Mouse (Mus musculus): ENCODE measurements around the gene Kcnj12. TPM values are rescaled to one million over a fixed set of nuclear protein-coding genes. Genes with fewer than 3 reads are reported as not detected.

Gene Kcnj12
- total and polyA plus RNA-seq, 3 experiments = not detected

- in situ Hi-C loops (cut with MboI; ENCODE audit: low pct_ligation_motif_present, low pct_unique_long_range_greater_than_20kb, low sequenced_read_pairs) = no loop called here
Observed at GRCm38 (mm10) chr11:60990428-60990827, 31.9 kb upstream of the Kcnj12 start.

GRCm38 (mm10) chr11:61002736-61003135 lies 19.6 kb upstream of the Kcnj12 start:
- H3K4me1 ChIP-seq (ENCODE audit: control insufficient read depth in 1 of 2, insufficient read depth in 2 of 2) = peaks cover 0 to 5% of the 10 kb centered on the region in 2 experiments; a peak in 2 of 4 replicates
- no peak for TF ChIP-seq GABPA (IDR thresholded peaks at IDR 0.05; ENCODE audit: insufficient replicate concordance, low read depth, low read length)
- no peak for TF ChIP-seq CHD1 (IDR thresholded peaks at IDR 0.05; ENCODE audit: low read depth, low read length)
- no peak for TF ChIP-seq USF1 (IDR thresholded peaks at IDR 0.05; ENCODE audit: low read depth, low read length)
- TF ChIP-seq SMC3 (IDR thresholded peaks at IDR 0.05; ENCODE audit: low read depth, low read length) = no peak
- no peak for TF ChIP-seq RCOR1 (conservative IDR thresholded peaks at IDR 0.05; ENCODE audit: low read depth, low read length)
- TF ChIP-seq ETS1 (conservative IDR thresholded peaks at IDR 0.05; ENCODE audit: low read depth, low read length) = no peak
- TF ChIP-seq PAX5 (IDR thresholded peaks at IDR 0.05; ENCODE audit: low read length) = no peak
- no peak for TF ChIP-seq E2F4 (IDR thresholded peaks at IDR 0.05; ENCODE audit: insufficient replicate concordance, low read depth, low read length)
- no peak for TF ChIP-seq KAT2A (IDR thresholded peaks at IDR 0.05; ENCODE audit: insufficient replicate concordance, low read length)
- no peak for TF ChIP-seq BHLHE40 (IDR thresholded peaks at IDR 0.05; ENCODE audit: low read depth, low read length)
- TF ChIP-seq POLR2AphosphoS2 (IDR thresholded peaks at IDR 0.05; ENCODE audit: low read depth, low read length) = no peak
- no peak for TF ChIP-seq MXI1 (IDR thresholded peaks at IDR 0.05; ENCODE audit: low read depth, low read length)
- no peak for TF ChIP-seq JUN (IDR thresholded peaks at IDR 0.05; ENCODE audit: insufficient read depth, low read depth, low read length)
- no peak for TF ChIP-seq RAD21 (IDR thresholded peaks at IDR 0.05; ENCODE audit: low read depth, low read length)
- no peak for TF ChIP-seq USF2 (conservative IDR thresholded peaks at IDR 0.05; ENCODE audit: low read depth, low read length)
- no peak for TF ChIP-seq SIN3A (IDR thresholded peaks at IDR 0.05; ENCODE audit: low read length)
- TF ChIP-seq CHD2 (IDR thresholded peaks at IDR 0.05; ENCODE audit: low read length) = no peak
- TF ChIP-seq MYC (IDR thresholded peaks at IDR 0.05; ENCODE audit: low read depth, low read length) = no peak
- TF ChIP-seq UBTF (IDR thresholded peaks at IDR 0.05; ENCODE audit: low read depth, low read length) = no peak
- H3K4me2 ChIP-seq (ENCODE audit: insufficient read depth, low read depth, poor library complexity, severe bottlenecking) = no peak overlapping the region
- no peaks in the 10 kb centered on the region for H3K79me2 ChIP-seq (replicated peaks; ENCODE audit: control insufficient read depth, extremely low read depth, insufficient read depth, poor library complexity, severe bottlenecking)
- dilution Hi-C loops (cut with MboI; ENCODE audit: extremely low pct_ligation_motif_present, extremely low pct_unique_long_range_greater_than_20kb, low sequenced_read_pairs) = no loop called here
- DNase-seq (ENCODE audit: extremely low read depth) = no peak
- H3K4me3 ChIP-seq (replicated peaks in 1 of 3; ENCODE audit: low read depth in 2 of 3, low read length in 2 of 3, poor library complexity in 1 of 3) = no peak overlapping the region
- H3K36me3 ChIP-seq (replicated peaks in 1 of 2; ENCODE audit: control insufficient read depth in 1 of 2, insufficient read depth in 1 of 2, low read length in 1 of 2) = no peaks in the 10 kb centered on the region
- peaks cover 2% of the 10 kb centered on the region for H3K27me3 ChIP-seq (replicated peaks)
- H3K27ac ChIP-seq (ENCODE audit: insufficient read depth, low read depth) = no peak overlapping the region
- no peak overlapping the region for H3K9ac ChIP-seq (ENCODE audit: insufficient read depth, low read depth)
- in situ Hi-C loops (cut with MboI; ENCODE audit: low pct_ligation_motif_present, low pct_unique_long_range_greater_than_20kb, low sequenced_read_pairs) = no loop called here
- no peaks in the 10 kb centered on the region for H3K9me3 ChIP-seq (replicated peaks; ENCODE audit: low read length)

More at GRCm38 (mm10) chr11:60990428-60990827, 31.9 kb upstream of the Kcnj12 start:
- Histone ChIP-seq H3K9me3 (replicated peaks; ENCODE audit: low read length) (peaks cover 17% of the 10 kb centered on the region), H3K79me2 (replicated peaks; ENCODE audit: control insufficient read depth, extremely low read depth, insufficient read depth, poor library complexity, severe bottlenecking) (no peaks in the 10 kb centered on the region), H3K27me3 (replicated peaks) (no peaks in the 10 kb centered on the region), H3K4me2 (ENCODE audit: insufficient read depth, low read depth, poor library complexity, severe bottlenecking) (no peak overlapping the region), H3K27ac (ENCODE audit: insufficient read depth, low read depth) (no peak overlapping the region), H3K4me3 (replicated peaks in 1 of 3; ENCODE audit: low read depth in 2 of 3, low read length in 2 of 3, poor library complexity in 1 of 3) (no peak overlapping the region), H3K4me1 (ENCODE audit: control insufficient read depth in 1 of 2, insufficient read depth in 2 of 2) (no peaks in the 10 kb centered on the region), H3K36me3 (replicated peaks in 1 of 2; ENCODE audit: control insufficient read depth in 1 of 2, insufficient read depth in 1 of 2, low read length in 1 of 2) (no peaks in the 10 kb centered on the region), H3K9ac (ENCODE audit: insufficient read depth, low read depth) (no peak overlapping the region)
- TF ChIP-seq TCF12 (IDR thresholded peaks at IDR 0.05; ENCODE audit: low read depth, low read length) (no peak), EP300 (IDR thresholded peaks at IDR 0.05; ENCODE audit: low read length) (no peak), MAX (IDR thresholded peaks at IDR 0.05; ENCODE audit: low read length) (no peak), CHD1 (IDR thresholded peaks at IDR 0.05; ENCODE audit: low read depth, low read length) (no peak), MYC (IDR thresholded peaks at IDR 0.05; ENCODE audit: low read depth, low read length) (no peak), SMC3 (IDR thresholded peaks at IDR 0.05; ENCODE audit: low read depth, low read length) (no peak), NELFE (IDR thresholded peaks at IDR 0.05; ENCODE audit: low read depth, low read length) (no peak), MXI1 (IDR thresholded peaks at IDR 0.05; ENCODE audit: low read depth, low read length) (no peak), RAD21 (IDR thresholded peaks at IDR 0.05; ENCODE audit: low read depth, low read length) (no peak), TBP (conservative IDR thresholded peaks at IDR 0.05; ENCODE audit: low read depth, low read length) (no peak), MAFK (IDR thresholded peaks at IDR 0.05; ENCODE audit: insufficient replicate concordance, low read length) (no peak), MEF2A (IDR thresholded peaks at IDR 0.05; ENCODE audit: borderline replicate concordance, low read depth, low read length) (no peak), MAZ (IDR thresholded peaks at IDR 0.05; ENCODE audit: low read depth, low read length) (no peak)
- dilution Hi-C loops (cut with MboI; ENCODE audit: extremely low pct_ligation_motif_present, extremely low pct_unique_long_range_greater_than_20kb, low sequenced_read_pairs) = no loop called here
- DNase-seq (ENCODE audit: extremely low read depth) = no peak
